Comparison of ENCODE assay signal across 9 mouse cellular contexts in genomic region chr11:6768599-6769436, GRCm38 (mm10).
A peak's percentile ranks its signal among the peaks of the same experiment; 100 is the strongest.
DNase-seq lines count a peak whose midpoint lies in the region; ATAC-seq and TF ChIP-seq lines count a peak whose summit lies in the region.
"Had no signal": no experiment of that assay in that cellular context is flagged by ENCODE, and none has a peak within 500 bp of the region (broad histone marks: within the 10 kb centered on the region; RNA-seq: fewer than 3 reads in every experiment).

No protein-coding gene starts in this region.

- H3K9ac ChIP-seq in embryonic facial prominence, embryonic 13.5 days: no peak overlapping the region
- no peak overlapping the region for H3K9ac ChIP-seq in kidney, embryonic 14.5 days (ENCODE audit: low read depth, low read length)
- no peak overlapping the region for H3K9ac ChIP-seq in limb, embryonic 14.5 days (ENCODE audit: low read depth, low read length, severe bottlenecking)
- no peak overlapping the region for H3K9ac ChIP-seq in neural tube, embryonic 11.5 days (ENCODE audit: low read length)
- H3K9ac ChIP-seq: embryonic facial prominence, embryonic 12.5 days had no signal

- WGBS in embryonic facial prominence, embryonic 13.5 days: 55% methylated on average over 22 of the region's 22 CpGs
- 50% methylated on average over 22 of the region's 22 CpGs for WGBS in kidney, embryonic 14.5 days
- WGBS in limb, embryonic 14.5 days: 51% methylated on average over 22 of the region's 22 CpGs
- WGBS in neural tube, embryonic 11.5 days: 50% methylated on average over 22 of the region's 22 CpGs

- peak; percentile 12; the same call in 1 of the 2 replicates for ATAC-seq in embryonic facial prominence, embryonic 13.5 days (ENCODE audit: insufficient number of reproducible peaks, insufficient read depth, low FRiP score, low TSS enrichment, low read depth)
- ATAC-seq in kidney, embryonic 14.5 days (ENCODE audit: low FRiP score, low TSS enrichment): peak; percentile 61
- peak; percentile 52; the same call in 1 of the 2 replicates for ATAC-seq in limb, embryonic 14.5 days (ENCODE audit: low FRiP score, low read depth)
- peak; percentile 76 for ATAC-seq in neural tube, embryonic 11.5 days (ENCODE audit: insufficient read depth, low FRiP score, low TSS enrichment)

- peak; percentile 67 for DNase-seq in CD4-positive helper T cell, adult 2 months (ENCODE audit: low read depth, low spot score)
- DNase-seq in adrenal gland, postnatal 4 days (ENCODE audit: low spot score in 2 of 2): peak; percentile 53 to 61
- DNase-seq in heart, adult 9 months (ENCODE audit: low spot score in 2 of 2): peak; percentile 20 to 44
- peak; percentile 51 for DNase-seq in limb, embryonic 14.5 days (ENCODE audit: low spot score)
- peak; percentile 80 for DNase-seq in neural tube, embryonic 11.5 days (ENCODE audit: low spot score)
- peak; percentile 66 for DNase-seq in splenic B cell, adult 2 months (ENCODE audit: low read depth, low spot score)

- no peak for TF ChIP-seq POLR2A in limb, embryonic 14.5 days (IDR thresholded peaks at IDR 0.05; ENCODE audit: borderline replicate concordance, extremely low read depth, insufficient read depth, insufficient read length)

- no peaks in the 10 kb centered on the region for H3K36me3 ChIP-seq in embryonic facial prominence, embryonic 13.5 days
- H3K36me3 ChIP-seq in kidney, embryonic 14.5 days (ENCODE audit: control insufficient read depth, insufficient read depth, low read length): no peaks in the 10 kb centered on the region
- no peaks in the 10 kb centered on the region for H3K36me3 ChIP-seq in limb, embryonic 14.5 days (ENCODE audit: control insufficient read depth, insufficient read depth, low read length)
- H3K36me3 ChIP-seq in neural tube, embryonic 11.5 days (ENCODE audit: control insufficient read depth, insufficient read depth, low read length): no peaks in the 10 kb centered on the region
- H3K36me3 ChIP-seq in splenic B cell, adult 2 months (ENCODE audit: control insufficient read depth, insufficient read depth, low read length, poor library complexity, severe bottlenecking): no peaks in the 10 kb centered on the region
- H3K36me3 ChIP-seq: embryonic facial prominence, embryonic 12.5 days had no signal

- no peaks in the 10 kb centered on the region for H3K4me1 ChIP-seq in embryonic facial prominence, embryonic 13.5 days
- no peaks in the 10 kb centered on the region for H3K4me1 ChIP-seq in kidney, embryonic 14.5 days (ENCODE audit: control insufficient read depth, insufficient read depth, low read length)
- no peaks in the 10 kb centered on the region for H3K4me1 ChIP-seq in limb, embryonic 14.5 days (ENCODE audit: control insufficient read depth, insufficient read depth, low read length)
- H3K4me1 ChIP-seq in neural tube, embryonic 11.5 days (ENCODE audit: control insufficient read depth, insufficient read depth, low read length): no peaks in the 10 kb centered on the region
- H3K4me1 ChIP-seq: embryonic facial prominence, embryonic 12.5 days had no signal

- H3K27ac ChIP-seq in embryonic facial prominence, embryonic 13.5 days: no peak overlapping the region
- no peak overlapping the region for H3K27ac ChIP-seq in kidney, embryonic 14.5 days (ENCODE audit: low read depth, low read length)
- H3K27ac ChIP-seq in limb, embryonic 14.5 days (replicated peaks; ENCODE audit: low read depth, low read length): no peak overlapping the region
- H3K27ac ChIP-seq in neural tube, embryonic 11.5 days (ENCODE audit: low read depth, low read length): no peak overlapping the region
- H3K27ac ChIP-seq: embryonic facial prominence, embryonic 12.5 days had no signal

- H3K4me2 ChIP-seq in embryonic facial prominence, embryonic 13.5 days: no peak overlapping the region
- H3K4me2 ChIP-seq in kidney, embryonic 14.5 days (replicated peaks; ENCODE audit: low read depth, low read length): no peak overlapping the region
- H3K4me2 ChIP-seq in limb, embryonic 14.5 days (replicated peaks; ENCODE audit: low read depth, low read length, severe bottlenecking): no peak overlapping the region
- no peak overlapping the region for H3K4me2 ChIP-seq in neural tube, embryonic 11.5 days (ENCODE audit: low read depth)
- H3K4me2 ChIP-seq: embryonic facial prominence, embryonic 12.5 days had no signal

- no peaks in the 10 kb centered on the region for H3K27me3 ChIP-seq in embryonic facial prominence, embryonic 13.5 days
- no peaks in the 10 kb centered on the region for H3K27me3 ChIP-seq in kidney, embryonic 14.5 days (ENCODE audit: control insufficient read depth, insufficient read depth, low read length)
- H3K27me3 ChIP-seq in limb, embryonic 14.5 days (ENCODE audit: control insufficient read depth, insufficient read depth, low read length): no peaks in the 10 kb centered on the region
- no peaks in the 10 kb centered on the region for H3K27me3 ChIP-seq in neural tube, embryonic 11.5 days (ENCODE audit: control insufficient read depth, insufficient read depth, low read length)
- H3K27me3 ChIP-seq in splenic B cell, adult 2 months (ENCODE audit: control insufficient read depth, insufficient read depth, low read length, poor library complexity, severe bottlenecking): no peaks in the 10 kb centered on the region
- H3K27me3 ChIP-seq: embryonic facial prominence, embryonic 12.5 days had no signal

- H3K4me3 ChIP-seq in embryonic facial prominence, embryonic 13.5 days: no peak overlapping the region
- H3K4me3 ChIP-seq in kidney, embryonic 14.5 days (ENCODE audit: low read length): no peak overlapping the region
- no peak overlapping the region for H3K4me3 ChIP-seq in limb, embryonic 14.5 days (replicated peaks; ENCODE audit: low read length)
- H3K4me3 ChIP-seq in neural tube, embryonic 11.5 days (ENCODE audit: low read depth, low read length): no peak overlapping the region
- H3K4me3 ChIP-seq: embryonic facial prominence, embryonic 12.5 days had no signal

- H3K9me3 ChIP-seq in embryonic facial prominence, embryonic 13.5 days: no peaks in the 10 kb centered on the region
- no peaks in the 10 kb centered on the region for H3K9me3 ChIP-seq in kidney, embryonic 14.5 days (ENCODE audit: control insufficient read depth, low read length)
- H3K9me3 ChIP-seq in limb, embryonic 14.5 days (ENCODE audit: control insufficient read depth, low read length): no peaks in the 10 kb centered on the region
- no peaks in the 10 kb centered on the region for H3K9me3 ChIP-seq in neural tube, embryonic 11.5 days (ENCODE audit: control insufficient read depth, low read length)

Comparison
In these comparisons a context has a peak if more than half of its experiments do, and no peak if none do; other contexts are left out.
1. ATAC-seq: peak in every context shown above with its lines; median percentile 76 in neural tube, embryonic 11.5 days; 61 in kidney, embryonic 14.5 days; 52 in limb, embryonic 14.5 days; 12 in embryonic facial prominence, embryonic 13.5 days.